Mouse (Mus musculus) embryonic fibroblast, embryonic 13.5 days (primary cell): ENCODE data around the gene Tns1.

Experiments
- CTCF ChIP-seq: IDR thresholded peaks from 2 replicates; pipeline ENCODE4 v1.5.1; 2011; ENCODE audit warnings: mild to moderate bottlenecking, control low read depth, low read length, moderate library complexity, borderline replicate concordance; ENCODE audit not compliant: insufficient read depth
- POLR2A ChIP-seq: IDR thresholded peaks from 2 replicates; pipeline ENCODE4 v1.6.1; 2011; ENCODE audit warnings: low read depth, mild to moderate bottlenecking, control low read depth, low read length, moderate library complexity

- no peak for TF ChIP-seq CTCF
- 0 out of 2 replicates have a peak, but pooled peaks have one; percentile 32 for TF ChIP-seq POLR2A
These were observed 70.2 kb downstream of the Tns1 start for GRCm38 (mm10) chr1:74054007-74054406.
